Mouse (Mus musculus) bone marrow macrophage, adult 2 months (primary cell): Measurements from ENCODE around the gene Knop1.

ENCODE experiments used
- CTCF ChIP-seq: IDR thresholded peaks from 2 replicates; pipeline ENCODE4 v1.5.1; 2012; ENCODE audit warnings: low read depth, mild to moderate bottlenecking, low read length, moderate library complexity
- POLR2A ChIP-seq: IDR thresholded peaks from 2 replicates; pipeline ENCODE4 v1.6.1; 2012; ENCODE audit warnings: mild to moderate bottlenecking, low read depth, low read length, borderline replicate concordance

- TF ChIP-seq POLR2A (no peak), CTCF (no peak)
Observed at GRCm38 (mm10) chr7:118821887-118822556, 34.0 kb downstream of the Knop1 start.
